Mouse (Mus musculus) forebrain, embryonic 16.5 days (tissue): ENCODE measurements around the gene Gm2004. TPM values are rescaled to one million over a fixed set of nuclear protein-coding genes. Genes with fewer than 3 reads are reported as not detected.
"Not testable (repeated sequence)": the region's sequence is repeated elsewhere in the genome, so short reads cannot be mapped to it uniquely, and the experiment has no call there.

Experiments used
- ATAC-seq: fragments of 200-750 bp; cut with Nextera tagmentation; 2 replicates; pipeline ENCODE4 v1.8.0; 2017; ENCODE audit warnings: mild to moderate bottlenecking, moderate library complexity
- H3K27ac ChIP-seq: fragments of 300-500 bp; sonication (generic); 2 replicates; pipeline ENCODE4 v1.5.1; 2014; ENCODE audit warnings: low read length, control low read depth
- H3K27me3 ChIP-seq: fragments of 300-500 bp; sonication (generic); replicated peaks from 2 replicates; pipeline ENCODE4 v1.6.1; 2014; ENCODE audit warnings: low read length; ENCODE audit not compliant: control insufficient read depth, insufficient read depth
- H3K36me3 ChIP-seq: fragments of 300-500 bp; sonication (generic); 2 replicates; pipeline ENCODE4 v1.6.1; 2014; ENCODE audit not compliant: control insufficient read depth, insufficient read depth
- H3K4me1 ChIP-seq: fragments of 300-500 bp; sonication (generic); replicated peaks from 2 replicates; pipeline ENCODE4 v1.6.1; 2014; ENCODE audit warnings: low read length; ENCODE audit not compliant: control insufficient read depth, insufficient read depth
- H3K4me2 ChIP-seq: fragments of 300-500 bp; sonication (generic); 2 replicates; pipeline ENCODE4 v1.6.1; 2014; ENCODE audit warnings: mild to moderate bottlenecking, low read length, control low read depth
- H3K4me3 ChIP-seq: fragments of 300-500 bp; sonication (generic); replicated peaks from 2 replicates; pipeline ENCODE4 v1.5.1; 2014; ENCODE audit warnings: mild to moderate bottlenecking, low read length, control low read depth
- H3K9ac ChIP-seq: fragments of 300-500 bp; sonication (generic); replicated peaks from 2 replicates; pipeline ENCODE4 v1.6.1; 2014; ENCODE audit warnings: low read depth, low read length, control low read depth
- H3K9me3 ChIP-seq: fragments of 300-500 bp; sonication (generic); 2 replicates; pipeline ENCODE4 v1.6.1; 2016; ENCODE audit warnings: low read length; ENCODE audit not compliant: control insufficient read depth
- WGBS: fragments of 180-500 bp; shearing (Covaris S2); extraction: QIAGEN DNeasy Blood & Tissue Kit; methylation state at CpG from one replicate; pipeline ENCODE4 v1.1.7; 2014; 5-methylcytosine and 5-hydroxymethylcytosine counted together
- polyA plus RNA-seq: library from polyadenylated mRNA; unstranded; fragments of >200 nt; fragmentation: Nextera tagmentation; extraction: Ambion mirVana; gene quantifications from 2 replicates; pipeline ENCODE4 v1.2.1, GENCODE M21; 2015

Gm2004 gene
- 0.80 and 2.0 TPM in 2 replicates for polyA plus RNA-seq

GRCm38 (mm10) chr2:176149725-176150124 is at the start of gene Gm2004:
Gene Gm2004, minus strand, starts transcription at chr2:176149825.
- H3K9ac ChIP-seq, H3K4me3 ChIP-seq, H3K27me3 ChIP-seq, H3K4me2 ChIP-seq, H3K36me3 ChIP-seq, ATAC-seq, H3K4me1 ChIP-seq, H3K27ac ChIP-seq, H3K9me3 ChIP-seq: not testable (repeated sequence)
- WGBS = no CpG with 5 or more reads among the region's 2 CpGs

Other genes starting within 250 kb of the Gm2004 start
- gene Zfp966, start 218.7 kb downstream of the Gm2004 start, polyA plus RNA-seq = 3.3 and 3.8 TPM in 2 replicates
- 29.0 and 36.0 TPM in 2 replicates for gene Gm2026, start 184.5 kb downstream of the Gm2004 start, polyA plus RNA-seq
- gene 2210418O10Rik, start 76.7 kb upstream of the Gm2004 start, polyA plus RNA-seq = 7.2 and 16.9 TPM in 2 replicates
- not detected in 2 replicates for gene Gm11009, start 169.7 kb upstream of the Gm2004 start, polyA plus RNA-seq